Mouse (Mus musculus): ENCODE measurements at regions not wholly inside any gene's neighbourhood (a gene's known extent, or its start where the extent isn't known, plus 50 kb on each side); places are given as distances from the start of the nearest gene placed in this dataset.

- Histone ChIP-seq H3K36me3 (replicated peaks; ENCODE audit: low read length) (no peaks in the 10 kb centered on the region), H3K4me1 (peaks cover 58% of the 10 kb centered on the region), H3K9me3 (no peaks in the 10 kb centered on the region), H3K4me3 (replicated peaks) (peak overlapping the region; percentile 76), H3K27me3 (replicated peaks) (no peaks in the 10 kb centered on the region)
- TF ChIP-seq FLI1 (IDR thresholded peaks at IDR 0.05; ENCODE audit: low read length) (no peak), GATA1 (IDR thresholded peaks at IDR 0.05; ENCODE audit: borderline replicate concordance, low read length) (no peak)
Observed at GRCm38 (mm10) chr2:84549626-84550025, 73.1 kb upstream of the Tfpi start.

GRCm38 (mm10) chr2:84548625-84549024, 72.0 kb upstream of the Tfpi start:
- TF ChIP-seq GATA1 (IDR thresholded peaks at IDR 0.05; ENCODE audit: borderline replicate concordance, low read length) (no peak), FLI1 (IDR thresholded peaks at IDR 0.05; ENCODE audit: low read length) (no peak)
- Histone ChIP-seq H3K36me3 (replicated peaks; ENCODE audit: low read length) (no peaks in the 10 kb centered on the region), H3K9me3 (no peaks in the 10 kb centered on the region), H3K4me3 (replicated peaks) (no peak overlapping the region), H3K4me1 (peaks cover 53% of the 10 kb centered on the region), H3K27me3 (replicated peaks) (no peaks in the 10 kb centered on the region)

DNA sequence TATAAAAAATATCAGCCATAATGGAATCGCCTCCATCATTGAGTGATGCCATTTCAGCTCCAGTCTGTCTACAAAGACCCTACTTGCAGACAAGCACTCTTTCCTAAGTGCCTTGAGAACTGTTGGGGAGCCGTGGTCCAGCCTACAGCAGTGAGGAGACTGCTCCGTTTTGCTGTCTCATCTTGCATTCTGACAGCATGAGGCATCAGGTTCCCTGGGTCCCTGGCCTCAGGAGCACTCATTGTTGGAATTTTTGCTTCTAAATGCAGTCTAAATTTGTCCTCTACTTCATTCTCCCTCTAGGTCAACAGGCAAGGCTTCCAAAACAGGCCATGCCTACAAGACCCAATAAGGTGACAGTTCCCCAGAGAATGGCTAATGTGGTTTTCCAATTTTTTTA, 69.1 kb upstream of the Tfpi start:
- Histone ChIP-seq H3K9me3 (no peaks in the 10 kb centered on the region), H3K27me3 (replicated peaks) (no peaks in the 10 kb centered on the region), H3K4me1 (peaks cover 50% of the 10 kb centered on the region), H3K36me3 (replicated peaks; ENCODE audit: low read length) (no peaks in the 10 kb centered on the region), H3K4me3 (replicated peaks) (no peak overlapping the region)
- TF ChIP-seq GATA1 (IDR thresholded peaks at IDR 0.05; ENCODE audit: borderline replicate concordance, low read length) (no peak), FLI1 (IDR thresholded peaks at IDR 0.05; ENCODE audit: low read length) (no peak)

- H3K4me1 ChIP-seq, result peaks cover 40% of the 10 kb centered on the region
- no peak overlapping the region for H3K4me3 ChIP-seq (replicated peaks)
- no peaks in the 10 kb centered on the region for H3K9me3 ChIP-seq
- no peaks in the 10 kb centered on the region for H3K27me3 ChIP-seq (replicated peaks)
- TF ChIP-seq FLI1 (IDR thresholded peaks at IDR 0.05; ENCODE audit: low read length), result no peak
- TF ChIP-seq GATA1 (IDR thresholded peaks at IDR 0.05; ENCODE audit: borderline replicate concordance, low read length), result no peak
- H3K36me3 ChIP-seq (replicated peaks; ENCODE audit: low read length), result no peaks in the 10 kb centered on the region
Observed at GRCm38 (mm10) chr2:84544739-84545138, 68.2 kb upstream of the Tfpi start.

GRCm38 (mm10) chr2:84544146-84544545, 67.6 kb upstream of the Tfpi start:
- Histone ChIP-seq H3K27me3 (replicated peaks) (no peaks in the 10 kb centered on the region), H3K4me3 (replicated peaks) (no peak overlapping the region), H3K9me3 (no peaks in the 10 kb centered on the region), H3K4me1 (peaks cover 38% of the 10 kb centered on the region), H3K36me3 (replicated peaks; ENCODE audit: low read length) (no peaks in the 10 kb centered on the region)
- TF ChIP-seq FLI1 (IDR thresholded peaks at IDR 0.05; ENCODE audit: low read length), result no peak

DNA sequence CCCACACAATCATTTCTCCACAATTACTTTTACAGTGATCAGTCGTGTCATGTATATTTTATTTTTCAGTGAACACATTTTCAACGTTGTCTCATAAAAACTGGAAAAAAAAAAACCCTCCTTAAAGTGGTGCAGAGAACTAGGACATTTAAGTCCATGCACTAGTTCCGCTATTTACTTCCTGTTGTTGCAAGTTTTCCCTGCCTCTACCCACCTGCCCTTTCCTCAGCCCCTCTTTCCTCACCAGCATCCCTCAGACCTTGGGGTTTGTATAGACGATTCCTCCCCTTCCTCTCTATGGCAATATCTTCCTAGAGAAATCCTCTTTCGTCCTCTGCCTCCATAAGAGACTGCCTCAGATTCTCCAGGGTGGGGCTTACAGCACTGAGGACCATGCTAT, 64.9 kb upstream of the Tfpi start:
- TF ChIP-seq GATA1 (IDR thresholded peaks at IDR 0.05; ENCODE audit: borderline replicate concordance, low read length) (no peak), FLI1 (IDR thresholded peaks at IDR 0.05; ENCODE audit: low read length) (no peak)
- Histone ChIP-seq H3K4me1 (peaks cover 35% of the 10 kb centered on the region), H3K4me3 (replicated peaks) (no peak overlapping the region), H3K27me3 (replicated peaks) (no peaks in the 10 kb centered on the region), H3K9me3 (no peaks in the 10 kb centered on the region), H3K36me3 (replicated peaks; ENCODE audit: low read length) (no peaks in the 10 kb centered on the region)

GRCm38 (mm10) chr2:84539096-84539495, 62.5 kb upstream of the Tfpi start:
- H3K27me3 ChIP-seq (replicated peaks), result no peaks in the 10 kb centered on the region
- TF ChIP-seq GATA1 (IDR thresholded peaks at IDR 0.05; ENCODE audit: borderline replicate concordance, low read length), result no peak
- TF ChIP-seq FLI1 (IDR thresholded peaks at IDR 0.05; ENCODE audit: low read length), result no peak
- H3K9me3 ChIP-seq, result no peaks in the 10 kb centered on the region
- H3K4me3 ChIP-seq (replicated peaks), result no peak overlapping the region
- peaks cover 20% of the 10 kb centered on the region for H3K4me1 ChIP-seq
- H3K36me3 ChIP-seq (replicated peaks; ENCODE audit: low read length), result no peaks in the 10 kb centered on the region

DNA sequence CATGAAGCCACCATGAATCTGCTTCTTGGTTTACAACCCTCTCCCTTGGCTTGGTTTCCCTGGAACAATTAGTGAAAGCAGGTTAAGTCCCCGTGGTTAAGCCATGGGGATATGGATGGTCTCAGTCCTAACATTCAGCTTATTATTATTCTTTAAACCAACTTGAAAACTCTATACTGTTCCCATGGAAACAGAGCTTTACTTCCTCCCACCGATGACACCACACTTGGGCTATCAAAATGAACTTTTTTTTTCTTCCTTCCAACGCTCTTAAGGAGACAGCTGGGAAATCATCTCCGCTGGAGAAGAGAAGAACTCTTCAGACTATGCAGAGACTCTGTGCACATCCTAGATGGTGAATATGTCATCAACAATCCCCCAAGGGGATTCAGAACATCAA, 61.4 kb upstream of the Tfpi start:
- TF ChIP-seq FLI1 (IDR thresholded peaks at IDR 0.05; ENCODE audit: low read length) (no peak), GATA1 (IDR thresholded peaks at IDR 0.05; ENCODE audit: borderline replicate concordance, low read length) (no peak)
- Histone ChIP-seq H3K4me1 (peaks cover 20% of the 10 kb centered on the region), H3K27me3 (replicated peaks) (no peaks in the 10 kb centered on the region), H3K36me3 (replicated peaks; ENCODE audit: low read length) (no peaks in the 10 kb centered on the region), H3K4me3 (replicated peaks) (no peak overlapping the region), H3K9me3 (no peaks in the 10 kb centered on the region)

DNA sequence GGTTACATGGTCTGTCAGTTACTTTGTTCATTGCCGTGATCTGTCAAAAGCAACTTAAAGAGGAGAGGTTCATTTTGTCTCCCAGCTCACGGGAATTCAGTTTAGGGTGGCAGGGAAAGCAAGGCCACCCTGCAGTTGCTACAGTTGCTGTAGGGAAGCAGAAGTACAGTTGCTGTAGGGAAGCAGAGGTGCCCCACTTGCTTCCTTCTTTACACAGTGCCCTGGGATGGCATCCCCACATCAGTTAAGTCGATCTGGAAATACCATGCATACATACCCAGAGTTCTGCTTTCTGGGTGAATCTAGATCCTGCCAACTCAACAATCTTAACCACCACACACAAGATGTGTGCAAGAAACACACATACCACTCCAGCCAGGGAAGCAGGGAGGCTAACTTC, 54.6 kb upstream of the Tfpi start:
- peaks cover 3% of the 10 kb centered on the region; the same call in 1 of the 2 replicates for H3K9me3 ChIP-seq
- H3K27me3 ChIP-seq (replicated peaks), result no peaks in the 10 kb centered on the region
- H3K4me3 ChIP-seq (replicated peaks), result no peak overlapping the region
- peaks cover 16% of the 10 kb centered on the region for H3K4me1 ChIP-seq
- no peak for TF ChIP-seq FLI1 (IDR thresholded peaks at IDR 0.05; ENCODE audit: low read length)
- TF ChIP-seq GATA1 (IDR thresholded peaks at IDR 0.05; ENCODE audit: borderline replicate concordance, low read length), result no peak
- no peaks in the 10 kb centered on the region for H3K36me3 ChIP-seq (replicated peaks; ENCODE audit: low read length)

DNA sequence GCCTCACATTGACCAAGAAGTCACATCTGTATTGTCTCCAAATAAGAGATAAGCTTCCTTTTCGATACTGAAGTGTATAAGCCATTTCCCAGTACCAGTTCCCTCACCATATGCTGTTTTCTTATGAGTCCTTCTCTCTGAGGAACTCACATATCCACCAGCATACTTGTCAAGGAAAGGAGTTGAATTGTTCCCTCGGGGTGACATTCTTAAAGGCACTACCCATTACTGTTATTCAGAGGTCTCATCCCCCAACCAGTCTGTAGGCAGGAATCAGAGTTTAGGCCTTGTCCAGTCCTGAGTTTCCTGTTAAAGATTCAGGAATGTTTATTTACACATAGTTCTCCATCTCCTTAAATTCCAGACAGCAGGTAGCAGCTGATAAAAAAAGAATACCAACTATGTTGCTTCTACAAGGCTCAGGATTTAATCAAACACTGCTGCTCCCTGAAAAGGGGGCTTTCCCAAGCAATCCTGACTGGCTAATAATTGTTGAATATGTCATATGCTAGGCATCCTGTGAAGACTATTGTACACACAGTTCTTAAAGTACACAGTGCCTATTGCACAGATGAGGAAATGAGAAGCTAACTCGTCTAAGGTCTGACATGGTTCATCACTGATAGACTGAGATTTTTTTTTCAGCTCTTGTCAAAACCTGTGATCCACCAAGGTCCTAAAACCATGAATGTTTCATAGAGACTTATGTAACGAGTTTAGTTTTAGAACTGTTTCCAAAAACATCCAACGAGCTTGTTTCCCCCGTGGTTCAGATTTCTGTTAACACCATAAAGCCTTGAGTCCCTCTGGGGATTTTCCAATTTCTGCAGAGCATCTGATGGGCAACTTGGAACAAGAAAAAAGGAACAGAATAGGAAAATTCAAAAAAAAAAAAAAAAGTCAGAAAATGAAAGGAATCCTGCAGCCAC, 52.5 kb upstream of the Tfpi start:
- H3K27me3 ChIP-seq (replicated peaks), result no peaks in the 10 kb centered on the region
- peaks cover 3% of the 10 kb centered on the region; the same call in 1 of the 2 replicates for H3K9me3 ChIP-seq
- H3K36me3 ChIP-seq (replicated peaks; ENCODE audit: low read length), result no peaks in the 10 kb centered on the region
- TF ChIP-seq FLI1 (IDR thresholded peaks at IDR 0.05; ENCODE audit: low read length) (no peak), GATA1 (IDR thresholded peaks at IDR 0.05; ENCODE audit: borderline replicate concordance, low read length) (no peak)
- H3K4me3 ChIP-seq (replicated peaks), result no peak overlapping the region
- H3K4me1 ChIP-seq, result peaks cover 16% of the 10 kb centered on the region

Data from megakaryocyte, embryonic 14.5 days (primary cell).